Mouse (Mus musculus) lung, postnatal 0 days (tissue): ENCODE data around the gene Tanc1.

ENCODE experiments used
- CTCF ChIP-seq: IDR thresholded peaks from 2 replicates; pipeline ENCODE4 v1.5.1; 2016; ENCODE audit warnings: antibody characterized with exemption, mild to moderate bottlenecking
- EP300 ChIP-seq: IDR thresholded peaks from 2 replicates; pipeline ENCODE4 v1.6.1; 2016; ENCODE audit warnings: antibody characterized with exemption, mild to moderate bottlenecking, control low read depth

DNA sequence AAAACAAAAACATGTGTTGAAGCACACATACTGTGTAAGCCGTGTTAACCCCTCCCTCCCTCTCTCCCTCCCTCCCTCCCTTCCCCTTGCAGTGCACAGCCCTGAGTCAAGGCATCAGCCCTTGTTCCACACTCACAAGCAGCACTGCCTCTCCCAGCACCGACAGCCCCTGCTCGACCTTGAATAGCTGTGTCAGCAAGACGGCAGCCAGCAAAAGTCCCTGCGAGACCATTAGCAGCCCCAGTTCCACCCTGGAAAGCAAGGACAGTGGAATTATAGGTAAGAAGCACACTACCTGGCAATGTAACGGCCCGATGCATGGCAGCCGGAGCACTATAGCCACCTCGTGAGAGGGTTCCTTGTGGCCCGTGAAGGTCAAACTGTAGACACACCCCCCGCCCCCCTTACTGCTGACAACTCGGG lies 160.4 kb downstream of the Tanc1 start:
- TF ChIP-seq EP300 (no peak), CTCF (no peak)
